8 mouse cellular contexts compared by ENCODE assay signal in genomic region chr19:56873816-56874600, GRCm38 (mm10). TPM values are rescaled to one million over a fixed set of nuclear protein-coding genes. Genes with fewer than 3 reads are reported as not detected.
DNase-seq lines count a peak whose midpoint lies in the region; ATAC-seq and TF ChIP-seq lines count a peak whose summit lies in the region.

Vwa2 (plus strand) TSS chr19:56874249.

- POLR2A ChIA-PET in Patski (lab: Charles Lee) = no interaction called here

- WGBS in forebrain, embryonic 10.5 days = 3% methylated on average over 71 of the region's 71 CpGs
- 2% methylated on average over 71 of the region's 71 CpGs for WGBS in stomach, embryonic 16.5 days

- CTCF ChIA-PET in Patski (lab: Charles Lee) = interaction anchor here (0.8 to 1.5 kb wide), 3 partner anchors 11 to 33 kb away, joined by 3 to 4 read pairs (median 3); no protein-coding TSS in a partner anchor

- intact Hi-C loops in gastrocnemius, adult 2 months (cut with DNase I) = no loop called here
- intact Hi-C loops in gastrocnemius, postnatal 36 days (cut with DNase I) = no loop called here

- no peaks in the 10 kb centered on the region for H3K36me3 ChIP-seq in forebrain, embryonic 10.5 days (replicated peaks)
- H3K36me3 ChIP-seq in stomach, embryonic 16.5 days (ENCODE audit: control insufficient read depth, insufficient read depth, low read length) = no peaks in the 10 kb centered on the region

- DNase-seq in gastrocnemius, adult 2 months = peak; percentile 28
- DNase-seq in gastrocnemius, postnatal 36 days = no peak
- DNase-seq in Patski (ENCODE audit: low read depth, low spot score) = no peak
- peak; percentile 51 for DNase-seq in forebrain, embryonic 10.5 days (ENCODE audit: extremely low spot score, low spot score)
- peak; percentile 56 for DNase-seq in kidney, postnatal 10 days
- peak; percentile 33 for DNase-seq in lung, postnatal 10 days
- no peak for DNase-seq in spleen, postnatal 36 days (ENCODE audit: low spot score in 2 of 2)

- in situ Hi-C loops in Patski (cut with MboI; ENCODE audit: low pct_unique_long_range_greater_than_20kb) = no loop called here

- no peak for TF ChIP-seq CTCF in gastrocnemius, adult 2 months (IDR thresholded peaks at IDR 0.05)
- no peak for TF ChIP-seq CTCF in Patski (IDR thresholded peaks at IDR 0.05)

- ATAC-seq in Patski = peak; percentile 44
- peak; percentile 81; the same call in 1 of the 2 replicates for ATAC-seq in stomach, embryonic 16.5 days (ENCODE audit: insufficient read depth, low FRiP score)

- peak within 1 kb of the TSS; percentile 59 for H3K9ac ChIP-seq in stomach, embryonic 16.5 days (ENCODE audit: low read length)

- H3K9me3 ChIP-seq in forebrain, embryonic 10.5 days = no peaks in the 10 kb centered on the region
- no peaks in the 10 kb centered on the region for H3K9me3 ChIP-seq in stomach, embryonic 16.5 days (replicated peaks; ENCODE audit: control insufficient read depth, low read length)

- peak within 1 kb of the TSS; percentile 65 for H3K4me3 ChIP-seq in gastrocnemius, adult 2 months
- H3K4me3 ChIP-seq in forebrain, embryonic 10.5 days = peak within 1 kb of the TSS; percentile 64
- H3K4me3 ChIP-seq in stomach, embryonic 16.5 days (replicated peaks; ENCODE audit: low read length) = peak within 1 kb of the TSS; percentile 50

- peaks cover 15% of the 10 kb centered on the region for H3K4me1 ChIP-seq in forebrain, embryonic 10.5 days
- peaks cover 20% of the 10 kb centered on the region for H3K4me1 ChIP-seq in stomach, embryonic 16.5 days (ENCODE audit: control insufficient read depth, insufficient read depth, low read length)

- peaks cover 4% of the 10 kb centered on the region for H3K27me3 ChIP-seq in Patski
- H3K27me3 ChIP-seq in forebrain, embryonic 10.5 days (ENCODE audit: poor library complexity, severe bottlenecking) = peaks cover 94% of the 10 kb centered on the region
- H3K27me3 ChIP-seq in stomach, embryonic 16.5 days (ENCODE audit: control insufficient read depth, insufficient read depth, low read length) = peaks cover 24% of the 10 kb centered on the region

- H3K27ac ChIP-seq in gastrocnemius, adult 2 months = no peak within 1 kb of the TSS
- peak within 1 kb of the TSS; percentile 78 for H3K27ac ChIP-seq in forebrain, embryonic 10.5 days
- H3K27ac ChIP-seq in stomach, embryonic 16.5 days (ENCODE audit: low read length) = no peak within 1 kb of the TSS

- peak within 1 kb of the TSS; percentile 89 for H3K4me2 ChIP-seq in stomach, embryonic 16.5 days (ENCODE audit: low read depth, low read length)

RNA-seq across cellular contexts. Expression of gene Vwa2, which starts in this region (rescaled TPM):
- not detected for total RNA-seq in gastrocnemius, adult 2 months (2021)
- total RNA-seq in gastrocnemius, postnatal 36 days (2021) = not detected
- 1.8 TPM for polyA plus RNA-seq in Patski (2021)
- polyA plus RNA-seq in forebrain, embryonic 10.5 days (2016; fragmentation: Nextera tagmentation; extraction: Ambion mirVana) = 1.7 and 2.6 TPM in 2 replicates
- polyA plus RNA-seq in stomach, embryonic 16.5 days (2015; fragmentation: Nextera tagmentation; extraction: Ambion mirVana) = 2.5 and 2.9 TPM in 2 replicates

Comparison
In these comparisons a context has a peak if more than half of its experiments do, and no peak if none do; other contexts are left out.
1. Peak in DNase-seq and H3K4me3 ChIP-seq in gastrocnemius, adult 2 months; RNA of the gene not detected or under 1 TPM.
2. DNase-seq: peak in forebrain, embryonic 10.5 days (single experiment), kidney, postnatal 10 days (single experiment) and lung, postnatal 10 days (single experiment); none in gastrocnemius, postnatal 36 days (0 of 2), Patski (single experiment) and spleen, postnatal 36 days (0 of 2).
3. Peak in every context shown above with its lines, with median percentiles within 50 percentile points of each other: H3K4me3 ChIP-seq.